Comparison of ENCODE assay signal across 13 mouse cellular contexts in genomic region chr17:56605431-56605830, GRCm38 (mm10).
"Had no signal": no experiment of that assay in that cellular context is flagged by ENCODE, and none has a peak within 500 bp of the region (broad histone marks: within the 10 kb centered on the region; RNA-seq: fewer than 3 reads in every experiment).

No protein-coding gene starts in this region.

- H3K4me3 ChIP-seq: midbrain, embryonic 10.5 days; midbrain, embryonic 12.5 days; neural tube, embryonic 12.5 days had no signal

- H3K4me2 ChIP-seq: lung, embryonic 14.5 days; midbrain, embryonic 12.5 days; neural tube, embryonic 12.5 days had no signal

- ATAC-seq: midbrain, embryonic 16.5 days had no signal

- DNase-seq: lung, adult 18-20 months; lung, embryonic 14.5 days; lung, postnatal 10 days; lung, postnatal 4 days; midbrain, embryonic 14.5 days; right cerebral cortex, postnatal 14 days; thymus, adult 18-20 months; thymus, postnatal 14 days; thymus, postnatal 36 days had no signal

- H3K27me3 ChIP-seq: midbrain, embryonic 12.5 days; neural tube, embryonic 12.5 days had no signal

- H3K9me3 ChIP-seq: midbrain, embryonic 10.5 days; midbrain, embryonic 12.5 days; neural tube, embryonic 12.5 days had no signal

- H3K9ac ChIP-seq: lung, embryonic 14.5 days; midbrain, embryonic 12.5 days; neural tube, embryonic 12.5 days had no signal

- H3K27ac ChIP-seq: midbrain, embryonic 10.5 days; midbrain, embryonic 12.5 days; neural tube, embryonic 12.5 days had no signal
